Mouse (Mus musculus) kidney, postnatal 14 days (tissue): ENCODE results near the gene Fam160a1.

Experiments
- DNase-seq: peaks from one replicate; pipeline ENCODE4 v3.0.0; 2022; ENCODE audit warnings: mixed read lengths

Gene Fam160a1

GRCm38 (mm10) chr3:85820839-85821548 lies 3.9 kb upstream of the Fam160a1 start:
- DNase-seq = no peak

- no peak for DNase-seq
These were observed 2.2 kb upstream of the Fam160a1 start for GRCm38 (mm10) chr3:85819319-85819718.

- DNase-seq = peak; percentile 38
These were observed 2.9 kb downstream of the Fam160a1 start for GRCm38 (mm10) chr3:85814241-85814640.

- DNase-seq = peak; percentile 34
These were observed 3.7 kb downstream of the Fam160a1 start for GRCm38 (mm10) chr3:85813101-85814014.

GRCm38 (mm10) chr3:85812010-85812409 lies 5.1 kb downstream of the Fam160a1 start:
- DNase-seq = no peak

GRCm38 (mm10) chr3:85793166-85793565 lies 23.9 kb downstream of the Fam160a1 start:
- DNase-seq = no peak

GRCm38 (mm10) chr3:85789748-85790147 lies 27.3 kb downstream of the Fam160a1 start:
- DNase-seq = no peak

GRCm38 (mm10) chr3:85786501-85786900 lies 30.6 kb downstream of the Fam160a1 start:
- DNase-seq = peak; percentile 35

- DNase-seq = no peak
These were observed 36.2 kb downstream of the Fam160a1 start for GRCm38 (mm10) chr3:85780906-85781305.

GRCm38 (mm10) chr3:85780332-85780731 lies 36.8 kb downstream of the Fam160a1 start:
- DNase-seq = no peak

- no peak for DNase-seq
These were observed 39.2 kb downstream of the Fam160a1 start for GRCm38 (mm10) chr3:85777841-85778240.

GRCm38 (mm10) chr3:85777356-85777755 lies 39.7 kb downstream of the Fam160a1 start:
- no peak for DNase-seq

GRCm38 (mm10) chr3:85776707-85777106 lies 40.4 kb downstream of the Fam160a1 start:
- peak; percentile 18 for DNase-seq

- DNase-seq = no peak
These were observed 41.0 kb downstream of the Fam160a1 start for GRCm38 (mm10) chr3:85776126-85776525.

GRCm38 (mm10) chr3:85773886-85774285 lies 43.2 kb downstream of the Fam160a1 start:
- DNase-seq = no peak

GRCm38 (mm10) chr3:85773425-85773824 lies 43.7 kb downstream of the Fam160a1 start:
- no peak for DNase-seq

- DNase-seq = no peak
These were observed 52.2 kb downstream of the Fam160a1 start for GRCm38 (mm10) chr3:85764937-85765337.

- no peak for DNase-seq
These were observed 52.9 kb downstream of the Fam160a1 start for GRCm38 (mm10) chr3:85764008-85764834.

GRCm38 (mm10) chr3:85757944-85758343 lies 59.1 kb downstream of the Fam160a1 start:
- no peak for DNase-seq

GRCm38 (mm10) chr3:85757435-85757834 lies 59.7 kb downstream of the Fam160a1 start:
- no peak for DNase-seq

- DNase-seq = no peak
These were observed 67.7 kb downstream of the Fam160a1 start for GRCm38 (mm10) chr3:85749348-85749747.

- DNase-seq = peak; percentile 21
These were observed 68.2 kb downstream of the Fam160a1 start for GRCm38 (mm10) chr3:85748863-85749262.

GRCm38 (mm10) chr3:85746116-85746515 lies 71.0 kb downstream of the Fam160a1 start:
- DNase-seq = no peak
